Mouse (Mus musculus): Measurements from ENCODE around the gene Il15ra. TPM values are rescaled to one million over a fixed set of nuclear protein-coding genes. Genes with fewer than 3 reads are reported as not detected.

The Il15ra gene
- total and polyA plus RNA-seq, 3 experiments: 12.6 to 16.6 (median 14.4) TPM

DNA sequence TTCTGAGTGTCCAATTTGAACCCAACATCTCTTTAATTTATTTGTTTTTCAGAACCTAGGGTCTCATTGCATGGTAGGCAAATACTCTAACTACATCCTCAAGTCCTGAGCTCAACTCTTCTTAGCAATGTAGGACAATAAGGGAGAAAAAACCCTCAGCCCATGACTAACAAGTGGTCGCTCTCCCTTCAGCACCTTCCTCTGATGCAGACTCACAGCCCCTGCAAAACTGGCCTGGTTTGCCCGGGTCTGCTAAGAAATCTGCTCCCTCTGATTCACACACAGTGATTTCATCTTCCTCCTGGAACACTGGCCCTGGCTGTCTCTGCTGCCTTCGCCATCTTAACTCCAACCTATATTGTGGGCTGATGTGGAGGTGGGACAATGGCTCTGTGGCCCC is 24.0 kb downstream of the Il15ra start:
- Histone ChIP-seq H3K4me3 (replicated peaks in 1 of 3; ENCODE audit: low read depth in 2 of 3, low read length in 2 of 3, poor library complexity in 1 of 3) (no peak overlapping the region), H3K9me3 (replicated peaks; ENCODE audit: low read length) (no peaks in the 10 kb centered on the region), H3K36me3 (replicated peaks in 1 of 2; ENCODE audit: control insufficient read depth in 1 of 2, insufficient read depth in 1 of 2, low read length in 1 of 2) (peaks cover 20 to 66% of the 10 kb centered on the region in 2 experiments), H3K4me2 (ENCODE audit: insufficient read depth, low read depth, poor library complexity, severe bottlenecking) (no peak overlapping the region), H3K9ac (ENCODE audit: insufficient read depth, low read depth) (no peak overlapping the region), H3K27me3 (replicated peaks) (no peaks in the 10 kb centered on the region), H3K79me2 (replicated peaks; ENCODE audit: control insufficient read depth, extremely low read depth, insufficient read depth, poor library complexity, severe bottlenecking) (no peaks in the 10 kb centered on the region), H3K4me1 (ENCODE audit: control insufficient read depth in 1 of 2, insufficient read depth in 2 of 2) (no peaks in the 10 kb centered on the region), H3K27ac (ENCODE audit: insufficient read depth, low read depth) (no peak overlapping the region)
- in situ Hi-C loops (cut with MboI; ENCODE audit: low pct_ligation_motif_present, low pct_unique_long_range_greater_than_20kb, low sequenced_read_pairs): no loop called here
- DNase-seq (ENCODE audit: extremely low read depth): no peak
- TF ChIP-seq ETS1 (conservative IDR thresholded peaks at IDR 0.05; ENCODE audit: low read depth, low read length) (no peak), POLR2AphosphoS2 (IDR thresholded peaks at IDR 0.05; ENCODE audit: low read depth, low read length) (no peak), ZKSCAN1 (IDR thresholded peaks at IDR 0.05; ENCODE audit: borderline replicate concordance, low read depth, low read length) (no peak), NELFE (IDR thresholded peaks at IDR 0.05; ENCODE audit: low read depth, low read length) (no peak), MEF2A (IDR thresholded peaks at IDR 0.05; ENCODE audit: borderline replicate concordance, low read depth, low read length) (no peak)
- dilution Hi-C loops (cut with MboI; ENCODE audit: extremely low pct_ligation_motif_present, extremely low pct_unique_long_range_greater_than_20kb, low sequenced_read_pairs): no loop called here

DNA sequence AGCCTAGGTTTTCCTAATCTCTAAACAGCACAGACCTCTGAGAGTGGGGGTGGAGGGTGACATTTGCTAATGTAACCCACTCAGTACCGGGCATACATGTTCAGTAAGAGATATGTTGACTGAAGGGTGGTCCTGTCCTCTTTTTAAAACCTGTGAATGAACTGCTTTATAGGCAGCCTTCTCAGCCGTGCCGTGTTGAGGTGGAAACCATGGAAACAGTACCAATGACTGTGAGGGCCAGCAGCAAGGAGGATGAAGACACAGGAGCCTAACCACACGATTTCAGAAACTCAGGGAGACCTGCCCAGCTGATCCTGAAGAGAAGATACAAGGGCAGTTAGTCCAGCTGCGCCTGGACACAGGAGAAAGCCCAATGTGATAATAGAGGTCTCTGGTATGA is 27.9 kb downstream of the Il15ra start:
- H3K79me2 ChIP-seq (replicated peaks; ENCODE audit: control insufficient read depth, extremely low read depth, insufficient read depth, poor library complexity, severe bottlenecking): no peaks in the 10 kb centered on the region
- in situ Hi-C loops (cut with MboI; ENCODE audit: low pct_ligation_motif_present, low pct_unique_long_range_greater_than_20kb, low sequenced_read_pairs): no loop called here
- H3K9ac ChIP-seq (ENCODE audit: insufficient read depth, low read depth): no peak overlapping the region
- TF ChIP-seq E2F4 (IDR thresholded peaks at IDR 0.05; ENCODE audit: insufficient replicate concordance, low read depth, low read length) (no peak), KAT2A (IDR thresholded peaks at IDR 0.05; ENCODE audit: insufficient replicate concordance, low read length) (no peak), EP300 (IDR thresholded peaks at IDR 0.05; ENCODE audit: low read length) (no peak), CHD1 (IDR thresholded peaks at IDR 0.05; ENCODE audit: low read depth, low read length) (no peak), MXI1 (IDR thresholded peaks at IDR 0.05; ENCODE audit: low read depth, low read length) (no peak), BHLHE40 (IDR thresholded peaks at IDR 0.05; ENCODE audit: low read depth, low read length) (no peak), RCOR1 (conservative IDR thresholded peaks at IDR 0.05; ENCODE audit: low read depth, low read length) (no peak), GABPA (IDR thresholded peaks at IDR 0.05; ENCODE audit: insufficient replicate concordance, low read depth, low read length) (no peak), SIN3A (IDR thresholded peaks at IDR 0.05; ENCODE audit: low read length) (no peak), RAD21 (IDR thresholded peaks at IDR 0.05; ENCODE audit: low read depth, low read length) (no peak)
- H3K4me3 ChIP-seq (replicated peaks in 1 of 3; ENCODE audit: low read depth in 2 of 3, low read length in 2 of 3, poor library complexity in 1 of 3): no peak overlapping the region
- no peak for DNase-seq (ENCODE audit: extremely low read depth)
- no peaks in the 10 kb centered on the region for H3K27me3 ChIP-seq (replicated peaks)
- H3K27ac ChIP-seq (ENCODE audit: insufficient read depth, low read depth): no peak overlapping the region
- dilution Hi-C loops (cut with MboI; ENCODE audit: extremely low pct_ligation_motif_present, extremely low pct_unique_long_range_greater_than_20kb, low sequenced_read_pairs): no loop called here
- H3K4me1 ChIP-seq (ENCODE audit: control insufficient read depth in 1 of 2, insufficient read depth in 2 of 2): no peaks in the 10 kb centered on the region
- no peaks in the 10 kb centered on the region for H3K9me3 ChIP-seq (replicated peaks; ENCODE audit: low read length)
- H3K36me3 ChIP-seq (replicated peaks in 1 of 2; ENCODE audit: control insufficient read depth in 1 of 2, insufficient read depth in 1 of 2, low read length in 1 of 2): peaks cover 8 to 45% of the 10 kb centered on the region in 2 experiments
- H3K4me2 ChIP-seq (ENCODE audit: insufficient read depth, low read depth, poor library complexity, severe bottlenecking): no peak overlapping the region

All from CH12.LX (cell line).